ENCODE assay signal across 30 mouse cellular contexts in the genomic region with DNA sequence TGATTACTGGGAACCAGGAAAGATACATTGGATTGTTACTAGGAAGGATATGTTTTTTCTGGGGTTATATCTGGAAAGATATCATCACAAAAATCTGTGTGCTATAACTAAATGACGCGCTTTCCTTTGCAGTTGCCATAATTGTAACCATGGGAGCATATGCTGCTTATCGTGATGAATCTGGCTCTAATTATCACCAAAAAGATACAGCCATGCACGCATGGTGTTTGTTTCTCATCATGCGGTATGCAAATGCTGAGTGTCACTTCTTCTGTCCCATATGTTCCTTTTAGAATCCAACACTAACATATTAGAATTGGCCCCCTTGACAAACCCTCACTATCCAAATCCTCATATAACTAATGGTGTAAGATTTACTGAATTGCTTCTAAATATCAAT.
DNase-seq lines count a peak whose midpoint lies in the region; ATAC-seq and TF ChIP-seq lines count a peak whose summit lies in the region.
"Had no signal": no experiment of that assay in that cellular context is flagged by ENCODE, and none has a peak within 500 bp of the region (broad histone marks: within the 10 kb centered on the region; RNA-seq: fewer than 3 reads in every experiment).

No protein-coding gene starts in this region.

- no peak for TF ChIP-seq CTCF in forebrain, postnatal 0 days (IDR thresholded peaks at IDR 0.05; ENCODE audit: low read depth)
- TF ChIP-seq CTCF in gastrocnemius, adult 2 months (IDR thresholded peaks at IDR 0.05) = no peak

- H3K4me2 ChIP-seq in forebrain, embryonic 14.5 days (ENCODE audit: low read length) = no peak overlapping the region
- no peak overlapping the region for H3K4me2 ChIP-seq in forebrain, embryonic 11.5 days (ENCODE audit: low read depth, low read length, severe bottlenecking)
- no peak overlapping the region for H3K4me2 ChIP-seq in forebrain, postnatal 0 days (ENCODE audit: low read depth)
- H3K4me2 ChIP-seq: heart, embryonic 13.5 days; hindbrain, embryonic 15.5 days; kidney, embryonic 15.5 days; midbrain, embryonic 13.5 days; stomach, embryonic 15.5 days had no signal

- H3K9me3 ChIP-seq in forebrain, embryonic 14.5 days (replicated peaks; ENCODE audit: control insufficient read depth, low read length) = no peaks in the 10 kb centered on the region
- no peaks in the 10 kb centered on the region for H3K9me3 ChIP-seq in forebrain, embryonic 11.5 days (ENCODE audit: control insufficient read depth, low read length)
- H3K9me3 ChIP-seq in forebrain, postnatal 0 days (ENCODE audit: low read length) = no peaks in the 10 kb centered on the region
- H3K9me3 ChIP-seq: heart, embryonic 13.5 days; hindbrain, embryonic 15.5 days; kidney, embryonic 15.5 days; midbrain, embryonic 13.5 days; stomach, embryonic 15.5 days had no signal

- no peaks in the 10 kb centered on the region for H3K36me3 ChIP-seq in forebrain, embryonic 14.5 days (ENCODE audit: control insufficient read depth, insufficient read depth, low read length)
- H3K36me3 ChIP-seq in forebrain, embryonic 11.5 days (ENCODE audit: control insufficient read depth, insufficient read depth, low read length) = no peaks in the 10 kb centered on the region
- no peaks in the 10 kb centered on the region for H3K36me3 ChIP-seq in forebrain, postnatal 0 days (ENCODE audit: insufficient read depth)
- H3K36me3 ChIP-seq: heart, embryonic 13.5 days; hindbrain, embryonic 15.5 days; kidney, embryonic 15.5 days; midbrain, embryonic 13.5 days; stomach, embryonic 15.5 days had no signal

- no peaks in the 10 kb centered on the region for H3K27me3 ChIP-seq in forebrain, embryonic 14.5 days (replicated peaks; ENCODE audit: control insufficient read depth, insufficient read depth, low read length)
- no peaks in the 10 kb centered on the region for H3K27me3 ChIP-seq in forebrain, embryonic 11.5 days (ENCODE audit: control insufficient read depth, insufficient read depth, low read length)
- H3K27me3 ChIP-seq in forebrain, postnatal 0 days (ENCODE audit: insufficient read depth, low read length) = no peaks in the 10 kb centered on the region
- H3K27me3 ChIP-seq: heart, embryonic 13.5 days; hindbrain, embryonic 15.5 days; kidney, embryonic 15.5 days; midbrain, embryonic 13.5 days; Patski; stomach, embryonic 15.5 days had no signal

- ATAC-seq in forebrain, embryonic 14.5 days = peak; percentile 96
- ATAC-seq in forebrain, embryonic 11.5 days (replicated peaks; ENCODE audit: low FRiP score) = no peak
- ATAC-seq in forebrain, postnatal 0 days = peak; percentile 95
- ATAC-seq: inflammation-experienced regulatory T-cells, adult 6 months; midbrain, embryonic 13.5 days; Patski had no signal

- intact Hi-C loops in left cerebral cortex, postnatal 25 days (cut with DNase I) = no loop called here
- intact Hi-C loops in gastrocnemius, adult 2 months (cut with DNase I) = no loop called here

- H3K9ac ChIP-seq in forebrain, embryonic 14.5 days (ENCODE audit: low read length) = no peak overlapping the region
- H3K9ac ChIP-seq in forebrain, embryonic 11.5 days (ENCODE audit: low read length) = no peak overlapping the region
- no peak overlapping the region for H3K9ac ChIP-seq in forebrain, postnatal 0 days
- H3K9ac ChIP-seq: heart, embryonic 13.5 days; hindbrain, embryonic 15.5 days; kidney, embryonic 15.5 days; liver, embryonic 14.5 days; midbrain, embryonic 13.5 days; stomach, embryonic 15.5 days had no signal

- H3K4me3 ChIP-seq in forebrain, embryonic 14.5 days (ENCODE audit: low read depth, low read length) = no peak overlapping the region
- H3K4me3 ChIP-seq in forebrain, embryonic 11.5 days (ENCODE audit: low read depth, low read length) = no peak overlapping the region
- H3K4me3 ChIP-seq in forebrain, postnatal 0 days (ENCODE audit: low read depth, low read length) = no peak overlapping the region
- no peak overlapping the region for H3K4me3 ChIP-seq in gastrocnemius, adult 2 months
- H3K4me3 ChIP-seq: heart, embryonic 13.5 days; hindbrain, embryonic 15.5 days; kidney, embryonic 15.5 days; midbrain, embryonic 13.5 days; stomach, embryonic 15.5 days had no signal

- H3K4me1 ChIP-seq in forebrain, embryonic 14.5 days (ENCODE audit: control insufficient read depth, insufficient read depth, low read length) = no peaks in the 10 kb centered on the region
- H3K4me1 ChIP-seq in forebrain, embryonic 11.5 days (replicated peaks; ENCODE audit: control insufficient read depth, insufficient read depth, low read length) = no peaks in the 10 kb centered on the region
- H3K4me1 ChIP-seq in forebrain, postnatal 0 days (ENCODE audit: insufficient read depth) = no peaks in the 10 kb centered on the region
- H3K4me1 ChIP-seq: heart, embryonic 13.5 days; hindbrain, embryonic 15.5 days; kidney, embryonic 15.5 days; midbrain, embryonic 13.5 days; stomach, embryonic 15.5 days had no signal

- no peak overlapping the region for H3K27ac ChIP-seq in forebrain, embryonic 14.5 days (ENCODE audit: low read depth, low read length)
- H3K27ac ChIP-seq in forebrain, embryonic 11.5 days (ENCODE audit: low read depth, low read length) = no peak overlapping the region
- H3K27ac ChIP-seq in forebrain, postnatal 0 days (ENCODE audit: low read depth, low read length) = no peak overlapping the region
- no peak overlapping the region for H3K27ac ChIP-seq in gastrocnemius, adult 2 months
- H3K27ac ChIP-seq: heart, embryonic 13.5 days; hindbrain, embryonic 15.5 days; kidney, embryonic 15.5 days; liver, embryonic 14.5 days; macrophage; midbrain, embryonic 13.5 days; stomach, embryonic 15.5 days had no signal

- WGBS in forebrain, embryonic 14.5 days = 81% methylated on average over 5 of the region's 5 CpGs
- 91% methylated on average over 5 of the region's 5 CpGs for WGBS in forebrain, embryonic 11.5 days
- 60% methylated on average over 5 of the region's 5 CpGs for WGBS in forebrain, postnatal 0 days

- peak; percentile 84 for DNase-seq in forebrain, embryonic 14.5 days (ENCODE audit: low spot score)
- DNase-seq in forebrain, embryonic 11.5 days (ENCODE audit: low spot score) = no peak
- DNase-seq in left cerebral cortex, postnatal 25 days (ENCODE audit: low spot score in 2 of 2) = peak; percentile 7 to 16
- no peak for DNase-seq in left cerebral cortex, adult 18-20 months (ENCODE audit: low spot score in 2 of 2)
- DNase-seq in forebrain, postnatal 0 days = peak; percentile 75
- DNase-seq in layer of hippocampus, postnatal 36 days = peak; percentile 6 to 35
- no peak for DNase-seq in gastrocnemius, adult 2 months
- DNase-seq in kidney, postnatal 4 days = no peak
- DNase-seq: adrenal gland, postnatal 10 days; cerebellum, adult 2 months; cerebellum, postnatal 14 days; gastrocnemius, postnatal 10 days; heart, postnatal 10 days; kidney, adult 11 months; kidney, postnatal 36 days; liver; lung, adult 2 months; lung, postnatal 10 days; right cerebral cortex, postnatal 25 days; thymus, adult 18-20 months; thymus, postnatal 4 days had no signal

Comparison
In these comparisons a context has a peak if more than half of its experiments do, and no peak if none do; other contexts are left out.
1. DNase-seq: peak in forebrain, embryonic 14.5 days (single experiment), left cerebral cortex, postnatal 25 days (2 of 2), forebrain, postnatal 0 days (single experiment) and layer of hippocampus, postnatal 36 days (2 of 2); none in forebrain, embryonic 11.5 days (single experiment), left cerebral cortex, adult 18-20 months (0 of 2), gastrocnemius, adult 2 months (single experiment) and kidney, postnatal 4 days (0 of 2).